8 mouse cellular contexts compared by ENCODE assay signal in genomic region chr17:25941511-25942241, GRCm38 (mm10). TPM values are rescaled to one million over a fixed set of nuclear protein-coding genes. Genes with fewer than 3 reads are reported as not detected.
DNase-seq lines count a peak whose midpoint lies in the region; ATAC-seq lines count a peak whose summit lies in the region.

No protein-coding gene starts in this region.

- H3K9ac ChIP-seq in embryonic facial prominence, embryonic 11.5 days (replicated peaks; ENCODE audit: low read length) = peak overlapping the region; percentile 93
- H3K9ac ChIP-seq in kidney, embryonic 14.5 days (ENCODE audit: low read depth, low read length) = peak overlapping the region; percentile 97
- H3K9ac ChIP-seq in liver, embryonic 15.5 days = peak overlapping the region; percentile 96
- peak overlapping the region; percentile 93 for H3K9ac ChIP-seq in neural tube, embryonic 12.5 days
- peak overlapping the region; percentile 99 for H3K9ac ChIP-seq in stomach, embryonic 16.5 days (ENCODE audit: low read length)

- H3K4me3 ChIP-seq in embryonic facial prominence, embryonic 11.5 days (ENCODE audit: low read depth, low read length) = peak overlapping the region; percentile 70
- H3K4me3 ChIP-seq in heart, embryonic 10.5 days = peak overlapping the region; percentile 97
- H3K4me3 ChIP-seq in kidney, embryonic 14.5 days (ENCODE audit: low read length) = peak overlapping the region; percentile 94
- H3K4me3 ChIP-seq in liver, embryonic 15.5 days (replicated peaks) = peak overlapping the region; percentile 83
- H3K4me3 ChIP-seq in neural tube, embryonic 12.5 days = peak overlapping the region; percentile 73
- peak overlapping the region; percentile 98 for H3K4me3 ChIP-seq in stomach, embryonic 16.5 days (replicated peaks; ENCODE audit: low read length)

- no peaks in the 10 kb centered on the region for H3K9me3 ChIP-seq in embryonic facial prominence, embryonic 11.5 days (replicated peaks; ENCODE audit: control insufficient read depth, low read length)
- H3K9me3 ChIP-seq in heart, embryonic 10.5 days = no peaks in the 10 kb centered on the region
- no peaks in the 10 kb centered on the region for H3K9me3 ChIP-seq in kidney, embryonic 14.5 days (ENCODE audit: control insufficient read depth, low read length)
- no peaks in the 10 kb centered on the region for H3K9me3 ChIP-seq in liver, embryonic 15.5 days (replicated peaks)
- no peaks in the 10 kb centered on the region for H3K9me3 ChIP-seq in neural tube, embryonic 12.5 days
- no peaks in the 10 kb centered on the region for H3K9me3 ChIP-seq in stomach, embryonic 16.5 days (replicated peaks; ENCODE audit: control insufficient read depth, low read length)

- peak overlapping the region; percentile 87 for H3K27ac ChIP-seq in embryonic facial prominence, embryonic 11.5 days (replicated peaks; ENCODE audit: low read depth, low read length)
- peak overlapping the region; percentile 99 for H3K27ac ChIP-seq in heart, embryonic 10.5 days
- H3K27ac ChIP-seq in kidney, embryonic 14.5 days (ENCODE audit: low read depth, low read length) = peak overlapping the region; percentile 92
- peak overlapping the region; percentile 99 for H3K27ac ChIP-seq in liver, embryonic 15.5 days (replicated peaks)
- peak overlapping the region; percentile 65; the same call in 1 of the 2 replicates for H3K27ac ChIP-seq in neural tube, embryonic 12.5 days
- peak overlapping the region; percentile 88 for H3K27ac ChIP-seq in stomach, embryonic 16.5 days (ENCODE audit: low read length)

- no peaks in the 10 kb centered on the region; the same call in 1 of the 2 replicates for H3K36me3 ChIP-seq in embryonic facial prominence, embryonic 11.5 days (replicated peaks; ENCODE audit: control insufficient read depth, insufficient read depth, low read depth, low read length)
- H3K36me3 ChIP-seq in heart, embryonic 10.5 days = peaks cover 21% of the 10 kb centered on the region
- peaks cover 10% of the 10 kb centered on the region for H3K36me3 ChIP-seq in kidney, embryonic 14.5 days (ENCODE audit: control insufficient read depth, insufficient read depth, low read length)
- peaks cover 43% of the 10 kb centered on the region for H3K36me3 ChIP-seq in liver, embryonic 15.5 days (replicated peaks)
- H3K36me3 ChIP-seq in neural tube, embryonic 12.5 days = peaks cover 9% of the 10 kb centered on the region
- peaks cover 2% of the 10 kb centered on the region; the same call in 1 of the 2 replicates for H3K36me3 ChIP-seq in stomach, embryonic 16.5 days (ENCODE audit: control insufficient read depth, insufficient read depth, low read length)

- no peaks in the 10 kb centered on the region for H3K27me3 ChIP-seq in embryonic facial prominence, embryonic 11.5 days (ENCODE audit: control insufficient read depth, insufficient read depth, low read length)
- peaks cover 12% of the 10 kb centered on the region; the same call in 1 of the 2 replicates for H3K27me3 ChIP-seq in heart, embryonic 10.5 days (ENCODE audit: insufficient read depth, poor library complexity, severe bottlenecking)
- no peaks in the 10 kb centered on the region for H3K27me3 ChIP-seq in kidney, embryonic 14.5 days (ENCODE audit: control insufficient read depth, insufficient read depth, low read length)
- H3K27me3 ChIP-seq in liver, embryonic 15.5 days = no peaks in the 10 kb centered on the region
- H3K27me3 ChIP-seq in neural tube, embryonic 12.5 days (replicated peaks) = no peaks in the 10 kb centered on the region
- no peaks in the 10 kb centered on the region for H3K27me3 ChIP-seq in stomach, embryonic 16.5 days (ENCODE audit: control insufficient read depth, insufficient read depth, low read length)

- peak; percentile 89 for DNase-seq in A20 (ENCODE audit: low read depth, low spot score)
- DNase-seq in adrenal gland, adult 8-10 months = peak; percentile 45
- DNase-seq in embryonic facial prominence, embryonic 11.5 days (ENCODE audit: low spot score) = peak; percentile 76
- DNase-seq in heart, embryonic 10.5 days (ENCODE audit: low spot score) = peak; percentile 86

- peak; percentile 40; the same call in 1 of the 2 replicates for ATAC-seq in embryonic facial prominence, embryonic 11.5 days (replicated peaks; ENCODE audit: insufficient number of reproducible peaks, low FRiP score, low TSS enrichment, low read depth)
- peak; percentile 59 for ATAC-seq in kidney, embryonic 14.5 days (ENCODE audit: low FRiP score, low TSS enrichment)
- ATAC-seq in liver, embryonic 15.5 days (ENCODE audit: insufficient read depth) = no peak
- ATAC-seq in neural tube, embryonic 12.5 days (ENCODE audit: low FRiP score, low read depth) = peak; percentile 56; the same call in 1 of the 2 replicates
- ATAC-seq in stomach, embryonic 16.5 days (ENCODE audit: insufficient read depth, low FRiP score) = peak; percentile 67; the same call in 1 of the 2 replicates

- no peaks in the 10 kb centered on the region; the same call in 1 of the 2 replicates for H3K4me1 ChIP-seq in embryonic facial prominence, embryonic 11.5 days (ENCODE audit: control insufficient read depth, insufficient read depth, low read length)
- peaks cover 38% of the 10 kb centered on the region for H3K4me1 ChIP-seq in heart, embryonic 10.5 days
- peaks cover 13% of the 10 kb centered on the region for H3K4me1 ChIP-seq in kidney, embryonic 14.5 days (ENCODE audit: control insufficient read depth, insufficient read depth, low read length)
- H3K4me1 ChIP-seq in liver, embryonic 15.5 days (replicated peaks) = peaks cover 82% of the 10 kb centered on the region
- peaks cover 7% of the 10 kb centered on the region for H3K4me1 ChIP-seq in neural tube, embryonic 12.5 days
- peaks cover 8% of the 10 kb centered on the region for H3K4me1 ChIP-seq in stomach, embryonic 16.5 days (ENCODE audit: control insufficient read depth, insufficient read depth, low read length)

- 4% methylated on average over 53 of the region's 54 CpGs for WGBS in embryonic facial prominence, embryonic 11.5 days
- WGBS in heart, embryonic 10.5 days = 2% methylated on average over 54 of the region's 54 CpGs
- WGBS in kidney, embryonic 14.5 days = 4% methylated on average over 45 of the region's 54 CpGs
- WGBS in liver, embryonic 15.5 days (ENCODE audit: insufficient replicate concordance) = 1% methylated on average over 54 of the region's 54 CpGs
- WGBS in neural tube, embryonic 12.5 days = 4% methylated on average over 54 of the region's 54 CpGs
- WGBS in stomach, embryonic 16.5 days = 2% methylated on average over 54 of the region's 54 CpGs

- H3K4me2 ChIP-seq in embryonic facial prominence, embryonic 11.5 days (ENCODE audit: low read depth, low read length) = peak overlapping the region; percentile 55
- peak overlapping the region; percentile 51 for H3K4me2 ChIP-seq in kidney, embryonic 14.5 days (replicated peaks; ENCODE audit: low read depth, low read length)
- peak overlapping the region; percentile 79 for H3K4me2 ChIP-seq in liver, embryonic 15.5 days
- peak overlapping the region; percentile 77 for H3K4me2 ChIP-seq in neural tube, embryonic 12.5 days (replicated peaks)
- peak overlapping the region; percentile 77 for H3K4me2 ChIP-seq in stomach, embryonic 16.5 days (ENCODE audit: low read depth, low read length)

RNA-seq across cellular contexts. Expression of gene Pigq, which starts 3.1 kb away (rescaled TPM):
- 100 to 1,000 TPM; 101 to 126 (median 111) TPM for total RNA-seq in adrenal gland, adult 8-10 months (2022)
- 40.2 and 41.4 TPM in 2 replicates for polyA plus RNA-seq in embryonic facial prominence, embryonic 11.5 days (2014; fragmentation: Nextera tagmentation; extraction: Ambion mirVana)
- polyA plus RNA-seq in heart, embryonic 10.5 days (2016; fragmentation: Nextera tagmentation; extraction: Ambion mirVana) = 71.8 and 90.0 TPM in 2 replicates
- polyA plus RNA-seq in kidney, embryonic 14.5 days (2014; fragmentation: Nextera tagmentation; extraction: Ambion mirVana) = 51.5 and 77.2 TPM in 2 replicates
- polyA plus RNA-seq in liver, embryonic 15.5 days (2015; fragmentation: Nextera tagmentation; extraction: Ambion mirVana) = 156 and 174 TPM in 2 replicates
- polyA plus RNA-seq in neural tube, embryonic 12.5 days (2016; fragmentation: Nextera tagmentation; extraction: Ambion mirVana) = 54.7 and 57.3 TPM in 2 replicates
- polyA plus RNA-seq in stomach, embryonic 16.5 days (2015; fragmentation: Nextera tagmentation; extraction: Ambion mirVana) = 57.2 and 62.0 TPM in 2 replicates

RNA-seq across cellular contexts. Expression of gene Nhlrc4, which starts 3.1 kb away (rescaled TPM):
- total RNA-seq in adrenal gland, adult 8-10 months (2022) = not detected
- 0.15 TPM in 1 of 2 replicates, not detected in the other for polyA plus RNA-seq in embryonic facial prominence, embryonic 11.5 days (2014; fragmentation: Nextera tagmentation; extraction: Ambion mirVana)
- polyA plus RNA-seq in heart, embryonic 10.5 days (2016; fragmentation: Nextera tagmentation; extraction: Ambion mirVana) = 0.15 and 0.85 TPM in 2 replicates
- 0.28 and 0.43 TPM in 2 replicates for polyA plus RNA-seq in kidney, embryonic 14.5 days (2014; fragmentation: Nextera tagmentation; extraction: Ambion mirVana)
- polyA plus RNA-seq in liver, embryonic 15.5 days (2015; fragmentation: Nextera tagmentation; extraction: Ambion mirVana) = 6.1 and 6.7 TPM in 2 replicates
- polyA plus RNA-seq in neural tube, embryonic 12.5 days (2016; fragmentation: Nextera tagmentation; extraction: Ambion mirVana) = 0.11 and 0.14 TPM in 2 replicates
- 0.12 and 0.66 TPM in 2 replicates for polyA plus RNA-seq in stomach, embryonic 16.5 days (2015; fragmentation: Nextera tagmentation; extraction: Ambion mirVana)

RNA-seq across cellular contexts. Expression of gene A930017K11Rik, which starts 10.7 kb away (rescaled TPM):
- not detected for total RNA-seq in adrenal gland, adult 8-10 months (2022)
- polyA plus RNA-seq in embryonic facial prominence, embryonic 11.5 days (2014; fragmentation: Nextera tagmentation; extraction: Ambion mirVana) = 0.15 and 0.49 TPM in 2 replicates
- polyA plus RNA-seq in heart, embryonic 10.5 days (2016; fragmentation: Nextera tagmentation; extraction: Ambion mirVana) = 0.20 and 0.55 TPM in 2 replicates
- 2.8 and 4.4 TPM in 2 replicates for polyA plus RNA-seq in kidney, embryonic 14.5 days (2014; fragmentation: Nextera tagmentation; extraction: Ambion mirVana)
- 0.23 and 0.37 TPM in 2 replicates for polyA plus RNA-seq in liver, embryonic 15.5 days (2015; fragmentation: Nextera tagmentation; extraction: Ambion mirVana)
- polyA plus RNA-seq in neural tube, embryonic 12.5 days (2016; fragmentation: Nextera tagmentation; extraction: Ambion mirVana) = 0.08 TPM in 2 replicates
- polyA plus RNA-seq in stomach, embryonic 16.5 days (2015; fragmentation: Nextera tagmentation; extraction: Ambion mirVana) = 0.11 and 0.31 TPM in 2 replicates

RNA-seq across cellular contexts. Expression of gene Rab40c, which starts 22.1 kb away (rescaled TPM):
- total RNA-seq in adrenal gland, adult 8-10 months (2022) = 10 to 100 TPM; 33.9 to 65.0 (median 36.3) TPM
- polyA plus RNA-seq in embryonic facial prominence, embryonic 11.5 days (2014; fragmentation: Nextera tagmentation; extraction: Ambion mirVana) = 17.6 and 18.7 TPM in 2 replicates
- polyA plus RNA-seq in heart, embryonic 10.5 days (2016; fragmentation: Nextera tagmentation; extraction: Ambion mirVana) = 22.2 and 24.4 TPM in 2 replicates
- 17.2 and 20.4 TPM in 2 replicates for polyA plus RNA-seq in kidney, embryonic 14.5 days (2014; fragmentation: Nextera tagmentation; extraction: Ambion mirVana)
- 6.6 and 8.4 TPM in 2 replicates for polyA plus RNA-seq in liver, embryonic 15.5 days (2015; fragmentation: Nextera tagmentation; extraction: Ambion mirVana)
- polyA plus RNA-seq in neural tube, embryonic 12.5 days (2016; fragmentation: Nextera tagmentation; extraction: Ambion mirVana) = 47.7 and 49.3 TPM in 2 replicates
- 26.3 and 27.7 TPM in 2 replicates for polyA plus RNA-seq in stomach, embryonic 16.5 days (2015; fragmentation: Nextera tagmentation; extraction: Ambion mirVana)

RNA-seq across cellular contexts. Expression of gene Capn15, which starts 43.9 kb away (rescaled TPM):
- 10 to 100 TPM; 20.1 to 34.6 (median 24.9) TPM for total RNA-seq in adrenal gland, adult 8-10 months (2022)
- polyA plus RNA-seq in embryonic facial prominence, embryonic 11.5 days (2014; fragmentation: Nextera tagmentation; extraction: Ambion mirVana) = 17.4 and 20.2 TPM in 2 replicates
- 20.1 and 21.4 TPM in 2 replicates for polyA plus RNA-seq in heart, embryonic 10.5 days (2016; fragmentation: Nextera tagmentation; extraction: Ambion mirVana)
- 27.1 and 35.3 TPM in 2 replicates for polyA plus RNA-seq in kidney, embryonic 14.5 days (2014; fragmentation: Nextera tagmentation; extraction: Ambion mirVana)
- 9.7 and 11.4 TPM in 2 replicates for polyA plus RNA-seq in liver, embryonic 15.5 days (2015; fragmentation: Nextera tagmentation; extraction: Ambion mirVana)
- polyA plus RNA-seq in neural tube, embryonic 12.5 days (2016; fragmentation: Nextera tagmentation; extraction: Ambion mirVana) = 28.2 and 31.5 TPM in 2 replicates
- 21.6 and 23.3 TPM in 2 replicates for polyA plus RNA-seq in stomach, embryonic 16.5 days (2015; fragmentation: Nextera tagmentation; extraction: Ambion mirVana)
